Mouse (Mus musculus) retina, embryonic 14.5 days (tissue): Measurements from ENCODE around the gene Ppef1.
A peak's percentile ranks its signal among the peaks of the same experiment; 100 is the strongest.

Experiments
- DNase-seq: peaks from one replicate; pipeline ENCODE4 v3.0.0-alpha.2; 2015; ENCODE audit warnings: low spot score

The Ppef1 gene

GRCm38 (mm10) chrX:160598055-160598454 lies 137.5 kb downstream of the Ppef1 start:
- no peak for DNase-seq

GRCm38 (mm10) chrX:160592933-160593332 lies 142.6 kb downstream of the Ppef1 start:
- DNase-seq, result no peak

DNA sequence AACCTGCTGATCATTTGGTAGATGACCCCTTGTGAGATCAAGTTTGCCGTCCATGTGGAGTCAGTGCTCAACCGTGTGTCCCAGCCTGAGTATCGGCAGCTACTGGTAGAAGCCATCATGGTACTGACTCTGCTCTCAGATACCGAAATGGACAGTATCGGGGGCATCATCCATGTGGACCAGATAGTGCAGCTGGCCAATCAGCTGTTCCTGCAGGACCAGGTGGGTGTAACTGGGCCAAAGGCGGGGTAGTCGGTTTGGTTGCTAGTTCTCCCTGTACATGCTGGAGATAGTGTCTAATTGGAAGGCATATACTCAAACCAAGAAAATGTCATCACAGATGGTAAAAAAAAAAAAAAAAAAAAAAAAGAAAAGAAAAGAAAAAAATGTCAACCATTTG lies 145.4 kb downstream of the Ppef1 start:
- DNase-seq, result no peak

GRCm38 (mm10) chrX:160588523-160588922 lies 147.0 kb downstream of the Ppef1 start:
- no peak for DNase-seq

DNA sequence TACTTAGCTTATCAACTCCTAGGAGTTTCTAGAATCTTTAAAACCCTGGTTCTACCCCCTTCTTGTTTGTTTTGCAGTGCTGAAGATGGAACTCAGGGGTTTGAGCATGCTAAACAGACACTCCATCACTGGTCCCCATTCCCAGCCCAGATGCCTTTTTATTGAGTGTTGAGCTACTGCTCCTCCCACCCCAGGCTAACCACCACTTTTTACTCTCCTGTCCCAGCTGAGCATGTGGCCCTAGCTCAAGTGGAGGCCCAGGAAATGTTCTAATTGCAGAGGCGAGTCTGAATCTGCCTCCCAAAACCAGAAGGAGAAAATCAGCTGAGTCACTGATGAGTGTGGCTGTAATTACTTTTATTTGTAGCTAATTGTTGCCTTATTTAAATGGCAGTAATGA lies 150.5 kb downstream of the Ppef1 start:
- DNase-seq, result no peak

- no peak for DNase-seq
These were observed 151.3 kb downstream of the Ppef1 start for GRCm38 (mm10) chrX:160584148-160584838.

DNA sequence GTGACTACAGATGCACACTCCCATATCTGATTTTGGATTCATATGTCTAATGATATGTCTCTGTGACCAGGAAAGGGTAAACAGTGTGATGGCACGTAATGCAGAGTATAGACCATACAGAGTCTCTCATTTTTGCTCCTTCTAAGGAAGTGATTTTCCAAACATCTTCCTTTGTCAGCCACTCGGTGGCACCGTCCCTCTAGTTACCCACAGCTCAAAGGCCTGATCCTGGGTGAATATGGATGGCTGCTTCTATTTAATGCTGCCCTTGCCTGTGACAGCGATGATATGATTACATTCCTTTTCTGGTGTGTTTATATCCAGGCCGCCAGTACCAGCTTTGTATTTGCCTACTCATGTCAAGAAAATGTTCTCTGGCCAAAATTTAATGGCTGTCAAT lies 152.0 kb downstream of the Ppef1 start:
- peak; percentile 20 for DNase-seq
